Mouse (Mus musculus): Measurements from ENCODE around the gene Mmrn1. TPM values are rescaled to one million over a fixed set of nuclear protein-coding genes. Genes with fewer than 3 reads are reported as not detected.

The Mmrn1 gene
- polyA plus RNA-seq, 1 experiment from 2014 or later: 3.0 TPM

DNA sequence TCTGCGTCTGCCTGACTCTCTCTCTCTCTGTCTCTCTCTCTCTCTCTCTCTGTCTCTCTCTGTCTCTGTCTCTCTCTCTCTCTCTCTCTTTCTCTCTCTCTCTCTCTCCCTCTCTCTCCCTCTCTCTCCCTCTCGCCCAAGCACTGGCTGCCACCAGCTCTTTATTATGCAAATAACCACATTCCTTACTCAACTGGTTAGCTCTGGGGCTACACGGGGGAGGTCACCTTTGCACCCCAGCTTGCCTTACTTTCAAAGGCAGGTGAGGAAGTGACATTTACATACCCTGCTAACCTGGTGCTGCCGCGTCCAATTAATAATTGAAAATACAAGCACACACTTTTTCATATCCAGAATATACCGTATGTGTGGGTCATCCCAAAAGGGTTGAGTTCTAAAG is 69.3 kb downstream of the Mmrn1 start:
- peak; percentile 50; the same call in 1 of the 2 replicates for ATAC-seq
- WGBS: 7% methylated on average over 6 of the region's 6 CpGs
- Histone ChIP-seq H3K9me3 (no peaks in the 10 kb centered on the region), H3K4me1 (replicated peaks) (peaks cover 14% of the 10 kb centered on the region), H3K27ac (no peak overlapping the region), H3K4me2 (replicated peaks) (peak overlapping the region; percentile 28; the same call in 1 of the 2 replicates), H3K9ac (replicated peaks) (no peak overlapping the region), H3K36me3 (no peaks in the 10 kb centered on the region), H3K4me3 (replicated peaks) (no peak overlapping the region), H3K27me3 (no peaks in the 10 kb centered on the region)

GRCm38 (mm10) chr6:60994521-60994920 is 69.7 kb downstream of the Mmrn1 start:
- 34% methylated on average over 10 of the region's 10 CpGs for WGBS
- H3K36me3 ChIP-seq: no peaks in the 10 kb centered on the region
- H3K4me1 ChIP-seq (replicated peaks): peaks cover 14% of the 10 kb centered on the region
- no peaks in the 10 kb centered on the region for H3K9me3 ChIP-seq
- H3K4me3 ChIP-seq (replicated peaks): no peak overlapping the region
- H3K27ac ChIP-seq: no peak overlapping the region
- peak overlapping the region; percentile 28; the same call in 1 of the 2 replicates for H3K4me2 ChIP-seq (replicated peaks)
- no peak for ATAC-seq
- H3K9ac ChIP-seq (replicated peaks): no peak overlapping the region
- H3K27me3 ChIP-seq: no peaks in the 10 kb centered on the region

DNA sequence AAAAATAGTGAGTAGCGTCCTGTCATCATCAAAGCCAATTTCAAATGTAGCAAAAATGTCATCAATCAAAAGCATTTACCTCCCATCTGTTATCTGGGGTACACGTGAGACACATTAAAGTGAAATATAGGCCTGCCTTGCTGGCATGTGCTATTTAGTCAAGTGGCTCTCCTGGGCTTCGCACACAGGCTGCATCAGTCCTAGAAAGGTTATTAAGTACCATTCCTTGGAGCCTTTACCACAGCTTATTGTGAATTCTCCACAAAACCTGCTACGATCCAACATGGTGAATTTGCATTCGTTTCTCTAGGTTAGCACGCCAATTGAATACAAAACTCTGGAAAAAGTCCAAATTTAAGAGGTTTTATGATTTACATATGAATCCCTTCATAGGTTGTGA is 70.8 kb downstream of the Mmrn1 start:
- peak; percentile 63 for ATAC-seq
- Histone ChIP-seq H3K4me2 (replicated peaks) (no peak overlapping the region), H3K4me1 (replicated peaks) (peaks cover 14% of the 10 kb centered on the region), H3K4me3 (replicated peaks) (no peak overlapping the region), H3K9ac (replicated peaks) (no peak overlapping the region), H3K9me3 (no peaks in the 10 kb centered on the region), H3K27me3 (no peaks in the 10 kb centered on the region), H3K27ac (no peak overlapping the region), H3K36me3 (no peaks in the 10 kb centered on the region)
- WGBS: 52% methylated on average over 6 of the region's 6 CpGs

DNA sequence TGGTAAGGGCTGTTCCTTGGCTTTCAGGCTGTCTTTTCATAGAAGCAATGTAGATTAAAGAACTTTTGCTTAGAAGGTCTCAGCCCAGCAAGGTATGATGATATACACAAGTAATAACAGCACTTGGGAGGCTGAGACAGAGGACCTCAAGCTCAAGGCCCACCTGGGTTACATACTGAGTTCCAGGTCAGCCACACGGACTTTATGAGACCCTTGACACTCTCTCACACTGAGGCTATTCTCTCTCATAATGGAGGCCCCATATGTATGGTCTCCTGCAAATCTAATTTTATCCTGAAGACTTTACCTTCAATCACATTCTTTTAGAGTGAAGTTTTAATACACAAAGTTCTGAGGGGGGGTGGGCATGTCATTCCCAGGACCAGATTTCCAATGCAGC is 71.6 kb downstream of the Mmrn1 start:
- H3K4me2 ChIP-seq (replicated peaks): no peak overlapping the region
- no peaks in the 10 kb centered on the region for H3K9me3 ChIP-seq
- H3K36me3 ChIP-seq: no peaks in the 10 kb centered on the region
- no peak overlapping the region for H3K4me3 ChIP-seq (replicated peaks)
- H3K9ac ChIP-seq (replicated peaks): no peak overlapping the region
- no peak for ATAC-seq
- H3K27ac ChIP-seq: no peak overlapping the region
- H3K4me1 ChIP-seq (replicated peaks): peaks cover 14% of the 10 kb centered on the region
- H3K27me3 ChIP-seq: no peaks in the 10 kb centered on the region
- 84% methylated on average over 1 of the region's 1 CpGs for WGBS

- 88% methylated on average over 6 of the region's 6 CpGs for WGBS
- no peaks in the 10 kb centered on the region for H3K9me3 ChIP-seq
- H3K4me1 ChIP-seq (replicated peaks): no peaks in the 10 kb centered on the region
- no peak overlapping the region for H3K27ac ChIP-seq
- H3K9ac ChIP-seq (replicated peaks): no peak overlapping the region
- H3K4me2 ChIP-seq (replicated peaks): no peak overlapping the region
- no peaks in the 10 kb centered on the region for H3K27me3 ChIP-seq
- no peak overlapping the region for H3K4me3 ChIP-seq (replicated peaks)
- ATAC-seq: no peak
- H3K36me3 ChIP-seq: no peaks in the 10 kb centered on the region
These were observed 76.4 kb downstream of the Mmrn1 start for GRCm38 (mm10) chr6:61001003-61001790.

DNA sequence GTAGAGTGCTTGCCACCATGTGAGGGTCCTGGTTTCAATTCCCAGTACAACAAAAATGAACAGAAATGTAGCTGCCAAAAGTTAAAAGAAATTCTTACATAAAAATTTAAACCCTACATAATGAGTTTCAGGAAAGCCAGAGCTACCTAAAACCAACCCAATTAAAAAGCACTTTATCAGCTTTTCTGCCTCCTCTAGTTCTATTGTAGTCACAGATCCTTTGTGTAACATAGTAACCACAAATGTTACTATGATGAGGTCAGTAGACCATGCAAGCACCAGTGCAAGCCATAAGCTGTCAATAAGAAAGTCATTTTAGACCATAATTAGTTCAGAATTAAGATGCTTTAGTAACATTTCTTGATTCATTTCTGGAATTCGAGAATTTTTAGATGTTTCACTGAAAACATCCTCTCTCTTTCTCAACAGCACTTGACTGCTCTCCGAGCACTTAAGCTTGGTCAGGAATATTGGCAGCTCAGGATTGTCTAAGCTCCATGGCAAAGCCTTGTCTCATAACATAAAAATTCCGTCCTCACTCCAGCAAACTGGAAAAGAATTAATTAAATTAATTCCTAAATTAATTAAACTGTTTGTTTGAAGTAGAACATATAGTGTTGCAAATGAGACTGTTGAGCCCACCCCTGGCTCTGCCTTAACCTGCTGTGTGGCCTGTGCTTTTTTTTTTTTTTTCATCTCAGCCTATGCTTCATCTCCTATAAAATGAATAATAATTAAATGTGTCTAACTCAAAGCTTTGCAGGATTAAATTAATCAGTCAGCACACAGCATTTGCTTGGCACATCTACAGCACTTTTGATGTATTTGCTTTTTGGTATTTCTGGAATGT is 79.4 kb downstream of the Mmrn1 start:
- H3K4me1 ChIP-seq (replicated peaks): no peaks in the 10 kb centered on the region
- H3K9me3 ChIP-seq: no peaks in the 10 kb centered on the region
- no peak overlapping the region for H3K9ac ChIP-seq (replicated peaks)
- ATAC-seq: peak; percentile 58; the same call in 1 of the 2 replicates
- 20% methylated on average over 3 of the region's 3 CpGs for WGBS
- no peak overlapping the region for H3K4me3 ChIP-seq (replicated peaks)
- no peaks in the 10 kb centered on the region for H3K27me3 ChIP-seq
- no peaks in the 10 kb centered on the region for H3K36me3 ChIP-seq
- no peak overlapping the region for H3K4me2 ChIP-seq (replicated peaks)
- H3K27ac ChIP-seq: no peak overlapping the region

DNA sequence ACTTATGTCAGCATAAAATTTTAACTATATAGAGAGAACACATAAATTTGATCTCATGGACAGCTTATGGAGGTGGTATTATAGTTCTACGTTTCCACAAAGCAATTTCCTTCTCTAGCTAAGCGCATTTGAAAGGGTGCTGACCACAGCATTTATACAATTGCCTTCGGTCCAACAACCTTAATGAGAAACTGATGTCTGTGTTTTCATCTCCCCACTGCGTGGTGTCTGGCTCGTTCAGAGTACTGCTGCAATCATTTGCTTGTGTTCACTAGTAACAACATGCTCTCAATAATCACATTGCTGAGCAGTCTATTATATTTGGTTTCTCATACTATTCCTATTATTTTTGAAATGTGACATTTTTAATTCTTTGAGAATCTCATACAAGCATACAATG is 89.0 kb downstream of the Mmrn1 start:
- no peaks in the 10 kb centered on the region for H3K27me3 ChIP-seq
- H3K36me3 ChIP-seq: no peaks in the 10 kb centered on the region
- no peak for ATAC-seq
- H3K9me3 ChIP-seq: no peaks in the 10 kb centered on the region
- no peaks in the 10 kb centered on the region for H3K4me1 ChIP-seq (replicated peaks)
- no peak overlapping the region for H3K9ac ChIP-seq (replicated peaks)
- H3K27ac ChIP-seq: no peak overlapping the region
- H3K4me2 ChIP-seq (replicated peaks): no peak overlapping the region
- WGBS: 75% methylated on average over 5 of the region's 5 CpGs
- no peak overlapping the region for H3K4me3 ChIP-seq (replicated peaks)

DNA sequence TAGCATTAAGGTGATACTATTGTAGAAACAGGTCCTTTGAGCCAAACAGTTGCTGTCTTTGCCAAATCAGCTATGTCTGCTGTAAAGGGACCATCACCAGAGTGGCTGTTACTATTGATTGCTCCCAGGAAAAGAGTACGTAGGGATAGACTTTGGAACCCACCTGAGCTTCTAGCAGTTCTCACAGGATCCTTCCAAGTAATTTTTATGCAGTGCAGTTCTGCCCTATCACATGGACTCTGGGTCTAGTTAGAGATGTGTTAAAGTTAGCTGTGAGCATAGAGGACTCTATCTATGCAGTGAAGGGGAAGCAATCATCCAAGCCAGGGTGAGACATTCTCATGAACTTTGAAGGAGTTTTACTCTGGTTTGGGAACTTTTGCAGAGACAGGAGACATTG is 94.9 kb downstream of the Mmrn1 start:
- no peak overlapping the region for H3K4me3 ChIP-seq (replicated peaks)
- no peak overlapping the region for H3K27ac ChIP-seq
- no peak for ATAC-seq
- no peak overlapping the region for H3K4me2 ChIP-seq (replicated peaks)
- H3K9me3 ChIP-seq: no peaks in the 10 kb centered on the region
- H3K9ac ChIP-seq (replicated peaks): no peak overlapping the region
- WGBS: 85% methylated on average over 1 of the region's 1 CpGs
- H3K36me3 ChIP-seq: no peaks in the 10 kb centered on the region
- no peaks in the 10 kb centered on the region for H3K4me1 ChIP-seq (replicated peaks)
- H3K27me3 ChIP-seq: no peaks in the 10 kb centered on the region

- H3K27me3 ChIP-seq: no peaks in the 10 kb centered on the region
- H3K36me3 ChIP-seq: no peaks in the 10 kb centered on the region
- no peak overlapping the region for H3K4me2 ChIP-seq (replicated peaks)
- H3K4me1 ChIP-seq (replicated peaks): no peaks in the 10 kb centered on the region
- no peaks in the 10 kb centered on the region for H3K9me3 ChIP-seq
- H3K4me3 ChIP-seq (replicated peaks): no peak overlapping the region
- no peak overlapping the region for H3K9ac ChIP-seq (replicated peaks)
- ATAC-seq: no peak
- no peak overlapping the region for H3K27ac ChIP-seq
- 89% methylated on average over 1 of the region's 1 CpGs for WGBS
These were observed 96.2 kb downstream of the Mmrn1 start for GRCm38 (mm10) chr6:61020995-61021394.

DNA sequence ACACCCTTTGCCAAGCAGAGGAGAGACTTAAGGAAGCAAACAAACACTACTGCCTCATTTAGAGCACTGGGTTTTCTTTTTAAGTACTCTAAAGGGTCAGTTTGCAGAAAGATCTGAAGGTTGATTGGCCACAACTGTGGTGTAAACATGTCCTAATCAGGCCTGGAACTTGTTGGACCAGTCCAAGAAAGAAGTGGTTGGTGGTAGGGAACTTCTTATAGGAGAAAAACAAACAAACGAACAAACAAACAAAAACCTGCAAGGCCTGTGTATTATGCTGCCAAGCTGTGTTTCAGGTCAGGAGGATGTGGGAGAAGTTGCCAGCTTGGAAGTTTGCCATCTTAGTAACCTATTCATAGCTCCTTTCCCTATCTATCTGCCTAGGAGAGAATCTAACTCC is 108.5 kb downstream of the Mmrn1 start:
- Histone ChIP-seq H3K4me1 (replicated peaks) (no peaks in the 10 kb centered on the region), H3K9me3 (no peaks in the 10 kb centered on the region), H3K27me3 (no peaks in the 10 kb centered on the region), H3K4me2 (replicated peaks) (no peak overlapping the region), H3K9ac (replicated peaks) (no peak overlapping the region), H3K4me3 (replicated peaks) (no peak overlapping the region), H3K27ac (no peak overlapping the region), H3K36me3 (no peaks in the 10 kb centered on the region)
- WGBS: 89% methylated on average over 1 of the region's 1 CpGs
- no peak for ATAC-seq

Measured in midbrain, embryonic 13.5 days (tissue).